Mouse (Mus musculus): Measurements from ENCODE around the gene Scarf1. TPM values are rescaled to one million over a fixed set of nuclear protein-coding genes. Genes with fewer than 3 reads are reported as not detected.

The Scarf1 gene
- 20.2 and 21.6 TPM in 2 replicates for total RNA-seq (2014; rRNA removed; ENCODE audit: low replicate concordance)
- polyA plus RNA-seq (2015; fragmentation: Nextera tagmentation; extraction: Ambion mirVana), result 9.6 and 10.0 TPM in 2 replicates

- peak within 1 kb of the TSS; percentile 56 for H3K4me2 ChIP-seq (ENCODE audit: low read depth, low read length)
- no peaks in the 10 kb centered on the region for H3K27me3 ChIP-seq (ENCODE audit: control insufficient read depth, insufficient read depth, low read length)
- H3K4me3 ChIP-seq (ENCODE audit: low read depth, low read length), result peak within 1 kb of the TSS; percentile 42
- no peak for TF ChIP-seq CTCF (IDR thresholded peaks at IDR 0.05; ENCODE audit: low read depth)
- no peak for TF ChIP-seq EP300 (IDR thresholded peaks at IDR 0.05; ENCODE audit: low read depth)
- peaks cover 52% of the 10 kb centered on the region for H3K36me3 ChIP-seq (replicated peaks; ENCODE audit: control insufficient read depth, insufficient read depth, low read length)
- peak; percentile 41 for DNase-seq (ENCODE audit: low spot score)
- WGBS, result 56% methylated on average over 8 of the region's 8 CpGs
- peaks cover 12% of the 10 kb centered on the region; the same call in 1 of the 2 replicates for H3K4me1 ChIP-seq (ENCODE audit: control insufficient read depth, insufficient read depth)
- H3K9ac ChIP-seq (replicated peaks; ENCODE audit: low read depth, low read length), result peak within 1 kb of the TSS; percentile 47
- no peak for ATAC-seq (ENCODE audit: insufficient read depth, low read depth)
- H3K27ac ChIP-seq (ENCODE audit: low read depth), result peak within 1 kb of the TSS; percentile 50
- no peaks in the 10 kb centered on the region for H3K9me3 ChIP-seq (replicated peaks; ENCODE audit: control insufficient read depth, low read length)
Observed at GRCm38 (mm10) chr11:75513336-75513735, at the start of gene Scarf1. Scarf1 (plus strand) TSS chr11:75513540.

- ATAC-seq (ENCODE audit: insufficient read depth, low read depth) (no peak), DNase-seq (ENCODE audit: low spot score) (no peak)
- H3K4me3 ChIP-seq (ENCODE audit: low read depth, low read length), result peak overlapping the region; percentile 87
- H3K9ac ChIP-seq (replicated peaks; ENCODE audit: low read depth, low read length), result 0 out of 2 replicates have a peak overlapping the region, but pooled peaks have one; percentile 8
- H3K9me3 ChIP-seq (replicated peaks; ENCODE audit: control insufficient read depth, low read length), result no peaks in the 10 kb centered on the region
- no peak for TF ChIP-seq CTCF (IDR thresholded peaks at IDR 0.05; ENCODE audit: low read depth)
- no peak for TF ChIP-seq EP300 (IDR thresholded peaks at IDR 0.05; ENCODE audit: low read depth)
- peak overlapping the region; percentile 65 for H3K4me2 ChIP-seq (ENCODE audit: low read depth, low read length)
- 63% methylated on average over 4 of the region's 4 CpGs for WGBS
- H3K36me3 ChIP-seq (replicated peaks; ENCODE audit: control insufficient read depth, insufficient read depth, low read length), result peaks cover 27% of the 10 kb centered on the region
- H3K4me1 ChIP-seq (ENCODE audit: control insufficient read depth, insufficient read depth), result peaks cover 27% of the 10 kb centered on the region
- peak overlapping the region; percentile 97 for H3K27ac ChIP-seq (ENCODE audit: low read depth)
- H3K27me3 ChIP-seq (ENCODE audit: control insufficient read depth, insufficient read depth, low read length), result no peaks in the 10 kb centered on the region
Observed at GRCm38 (mm10) chr11:75463624-75464023, 49.7 kb upstream of the Scarf1 start.

- H3K27ac ChIP-seq (ENCODE audit: low read depth), result no peak overlapping the region
- H3K4me1 ChIP-seq (ENCODE audit: control insufficient read depth, insufficient read depth), result peaks cover 23% of the 10 kb centered on the region
- H3K4me2 ChIP-seq (ENCODE audit: low read depth, low read length), result no peak overlapping the region
- 84% methylated on average over 6 of the region's 6 CpGs for WGBS
- DNase-seq (ENCODE audit: low spot score), result no peak
- H3K9me3 ChIP-seq (replicated peaks; ENCODE audit: control insufficient read depth, low read length), result no peaks in the 10 kb centered on the region
- H3K27me3 ChIP-seq (ENCODE audit: control insufficient read depth, insufficient read depth, low read length), result no peaks in the 10 kb centered on the region
- peaks cover 27% of the 10 kb centered on the region for H3K36me3 ChIP-seq (replicated peaks; ENCODE audit: control insufficient read depth, insufficient read depth, low read length)
- H3K9ac ChIP-seq (replicated peaks; ENCODE audit: low read depth, low read length), result no peak overlapping the region
- TF ChIP-seq EP300 (IDR thresholded peaks at IDR 0.05; ENCODE audit: low read depth) (no peak), CTCF (IDR thresholded peaks at IDR 0.05; ENCODE audit: low read depth) (no peak)
- ATAC-seq (ENCODE audit: insufficient read depth, low read depth), result no peak
- no peak overlapping the region for H3K4me3 ChIP-seq (ENCODE audit: low read depth, low read length)
Observed at GRCm38 (mm10) chr11:75464417-75464816, 48.9 kb upstream of the Scarf1 start.

- Histone ChIP-seq H3K4me2 (ENCODE audit: low read depth, low read length) (no peak overlapping the region), H3K4me1 (ENCODE audit: control insufficient read depth, insufficient read depth) (peaks cover 16% of the 10 kb centered on the region), H3K36me3 (replicated peaks; ENCODE audit: control insufficient read depth, insufficient read depth, low read length) (peaks cover 27% of the 10 kb centered on the region), H3K4me3 (ENCODE audit: low read depth, low read length) (no peak overlapping the region), H3K27me3 (ENCODE audit: control insufficient read depth, insufficient read depth, low read length) (no peaks in the 10 kb centered on the region), H3K9me3 (replicated peaks; ENCODE audit: control insufficient read depth, low read length) (no peaks in the 10 kb centered on the region), H3K27ac (ENCODE audit: low read depth) (no peak overlapping the region), H3K9ac (replicated peaks; ENCODE audit: low read depth, low read length) (no peak overlapping the region)
- DNase-seq (ENCODE audit: low spot score) (no peak), ATAC-seq (ENCODE audit: insufficient read depth, low read depth) (no peak)
- WGBS, result 80% methylated on average over 6 of the region's 6 CpGs
- no peak for TF ChIP-seq EP300 (IDR thresholded peaks at IDR 0.05; ENCODE audit: low read depth)
- no peak for TF ChIP-seq CTCF (IDR thresholded peaks at IDR 0.05; ENCODE audit: low read depth)
Observed at GRCm38 (mm10) chr11:75465051-75465450, 48.3 kb upstream of the Scarf1 start.

- H3K9me3 ChIP-seq (replicated peaks; ENCODE audit: control insufficient read depth, low read length), result no peaks in the 10 kb centered on the region
- no peak for TF ChIP-seq CTCF (IDR thresholded peaks at IDR 0.05; ENCODE audit: low read depth)
- TF ChIP-seq EP300 (IDR thresholded peaks at IDR 0.05; ENCODE audit: low read depth), result no peak
- peak; percentile 37 for DNase-seq (ENCODE audit: low spot score)
- no peak overlapping the region for H3K9ac ChIP-seq (replicated peaks; ENCODE audit: low read depth, low read length)
- 97% methylated on average over 4 of the region's 4 CpGs for WGBS
- 0 out of 2 replicates have a peak overlapping the region, but pooled peaks have one; percentile 28 for H3K27ac ChIP-seq (ENCODE audit: low read depth)
- no peaks in the 10 kb centered on the region for H3K27me3 ChIP-seq (ENCODE audit: control insufficient read depth, insufficient read depth, low read length)
- H3K4me3 ChIP-seq (ENCODE audit: low read depth, low read length), result no peak overlapping the region
- peaks cover 14% of the 10 kb centered on the region for H3K4me1 ChIP-seq (ENCODE audit: control insufficient read depth, insufficient read depth)
- H3K36me3 ChIP-seq (replicated peaks; ENCODE audit: control insufficient read depth, insufficient read depth, low read length), result peaks cover 27% of the 10 kb centered on the region
- 0 out of 2 replicates have a peak overlapping the region, but pooled peaks have one; percentile 73 for H3K4me2 ChIP-seq (ENCODE audit: low read depth, low read length)
- ATAC-seq (ENCODE audit: insufficient read depth, low read depth), result no peak
Observed at GRCm38 (mm10) chr11:75466731-75467505, 46.4 kb upstream of the Scarf1 start.

Measured in heart, postnatal 0 days (tissue).